Mouse (Mus musculus) hindbrain, embryonic 12.5 days (tissue): Measurements from ENCODE around the gene Cflar. TPM values are rescaled to one million over a fixed set of nuclear protein-coding genes. Genes with fewer than 3 reads are reported as not detected.
"Not testable (repeated sequence)": the region's sequence is repeated elsewhere in the genome, so short reads cannot be mapped to it uniquely, and the experiment has no call there.

Experiments
- ATAC-seq: fragments of 200-750 bp; cut with Nextera tagmentation; 2 replicates; pipeline ENCODE4 v1.8.0; 2017; ENCODE audit warnings: moderate TSS enrichment; ENCODE audit not compliant: low FRiP score
- H3K27ac ChIP-seq: fragments of 300-500 bp; sonication (generic); 2 replicates; pipeline ENCODE4 v1.5.1; 2016; ENCODE audit warnings: mild to moderate bottlenecking
- H3K27me3 ChIP-seq: fragments of 300-500 bp; sonication (generic); 2 replicates; pipeline ENCODE4 v1.6.1; 2016; ENCODE audit warnings: mild to moderate bottlenecking
- H3K36me3 ChIP-seq: fragments of 300-500 bp; sonication (generic); 2 replicates; pipeline ENCODE4 v1.6.1; 2016; ENCODE audit warnings: mild to moderate bottlenecking
- H3K4me1 ChIP-seq: fragments of 300-500 bp; sonication (generic); 2 replicates; pipeline ENCODE4 v1.6.1; 2016
- H3K4me2 ChIP-seq: fragments of 300-500 bp; sonication (generic); replicated peaks from 2 replicates; pipeline ENCODE4 v1.6.1; 2016; ENCODE audit warnings: mild to moderate bottlenecking
- H3K4me3 ChIP-seq: fragments of 300-500 bp; sonication (generic); 2 replicates; pipeline ENCODE4 v1.5.1; 2016; ENCODE audit warnings: mild to moderate bottlenecking
- H3K9ac ChIP-seq: fragments of 300-500 bp; sonication (generic); 2 replicates; pipeline ENCODE4 v1.6.1; 2016; ENCODE audit warnings: mild to moderate bottlenecking, moderate library complexity
- H3K9me3 ChIP-seq: fragments of 300-500 bp; sonication (generic); replicated peaks from 2 replicates; pipeline ENCODE4 v1.6.1; 2016; ENCODE audit warnings: mild to moderate bottlenecking
- whole genome bisulfite sequencing: fragments of 180-500 bp; shearing (Covaris S2); methylation state at CpG from one replicate; pipeline ENCODE4 v1.1.7; 2016; 5-methylcytosine and 5-hydroxymethylcytosine counted together
- polyA plus RNA-seq: library from polyadenylated mRNA; unstranded; fragments of >200 nt; fragmentation: Nextera tagmentation; extraction: Ambion mirVana; gene quantifications from 2 replicates; pipeline ENCODE4 v1.2.1, GENCODE M21; 2016

Cflar gene
- polyA plus RNA-seq, 1 experiment from 2014 or later: 22.6 TPM

- Histone ChIP-seq H3K4me1 (0 out of 2 replicates have a peak, but pooled peaks cover 9% of the 10 kb centered on the region), H3K9me3 (no peaks in the 10 kb centered on the region), H3K27me3 (0 out of 2 replicates have a peak, but pooled peaks cover 8% of the 10 kb centered on the region), H3K36me3 (no peaks in the 10 kb centered on the region), H3K9ac (no peak overlapping the region), H3K4me3 (no peak overlapping the region), H3K4me2 (no peak overlapping the region), H3K27ac (no peak overlapping the region)
- no peak for ATAC-seq
- WGBS: 91% methylated on average over 4 of the region's 4 CpGs
Measured at GRCm38 (mm10) chr1:58798911-58799310, 87.6 kb downstream of the Cflar start.

- not testable (repeated sequence) for H3K4me1 ChIP-seq, H3K9me3 ChIP-seq, H3K9ac ChIP-seq, H3K4me2 ChIP-seq, ATAC-seq, H3K27ac ChIP-seq, H3K4me3 ChIP-seq, H3K27me3 ChIP-seq, H3K36me3 ChIP-seq
- WGBS: 65% methylated on average over 7 of the region's 7 CpGs
Measured at GRCm38 (mm10) chr1:58800644-58801043, 89.3 kb downstream of the Cflar start.

GRCm38 (mm10) chr1:58801558-58802285, 90.4 kb downstream of the Cflar start:
- Histone ChIP-seq H3K9me3 (no peaks in the 10 kb centered on the region), H3K4me3 (no peak overlapping the region), H3K36me3 (no peaks in the 10 kb centered on the region), H3K4me1 (no peaks in the 10 kb centered on the region), H3K27ac (no peak overlapping the region), H3K9ac (no peak overlapping the region), H3K4me2 (no peak overlapping the region), H3K27me3 (no peaks in the 10 kb centered on the region)
- ATAC-seq: no peak
- 92% methylated on average over 8 of the region's 8 CpGs for WGBS

GRCm38 (mm10) chr1:58802322-58803273, 91.3 kb downstream of the Cflar start:
- no peak for ATAC-seq
- Histone ChIP-seq H3K4me2 (no peak overlapping the region), H3K9me3 (no peaks in the 10 kb centered on the region), H3K9ac (no peak overlapping the region), H3K36me3 (no peaks in the 10 kb centered on the region), H3K4me1 (no peaks in the 10 kb centered on the region), H3K4me3 (no peak overlapping the region), H3K27ac (no peak overlapping the region), H3K27me3 (no peaks in the 10 kb centered on the region)
- WGBS: 83% methylated on average over 18 of the region's 18 CpGs

- Histone ChIP-seq H3K4me1 (no peaks in the 10 kb centered on the region), H3K4me2 (no peak overlapping the region), H3K27me3 (no peaks in the 10 kb centered on the region), H3K4me3 (no peak overlapping the region), H3K27ac (no peak overlapping the region), H3K9me3 (no peaks in the 10 kb centered on the region), H3K36me3 (no peaks in the 10 kb centered on the region), H3K9ac (no peak overlapping the region)
- WGBS: 86% methylated on average over 6 of the region's 6 CpGs
- no peak for ATAC-seq
Measured at GRCm38 (mm10) chr1:58803531-58803930, 92.2 kb downstream of the Cflar start.

GRCm38 (mm10) chr1:58806651-58807050, 95.3 kb downstream of the Cflar start:
- H3K27ac ChIP-seq: no peak overlapping the region
- 84% methylated on average over 2 of the region's 3 CpGs for WGBS
- no peak for ATAC-seq

More at GRCm38 (mm10) chr1:58806651-58807050, 95.3 kb downstream of the Cflar start:
- no peaks in the 10 kb centered on the region for H3K27me3 ChIP-seq
- no peak overlapping the region for H3K4me3 ChIP-seq
- H3K4me1 ChIP-seq: no peaks in the 10 kb centered on the region
- no peak overlapping the region for H3K9ac ChIP-seq
- no peak overlapping the region for H3K4me2 ChIP-seq
- no peaks in the 10 kb centered on the region for H3K36me3 ChIP-seq
- no peaks in the 10 kb centered on the region for H3K9me3 ChIP-seq

Other genes starting within 250 kb of the Cflar start
- 34.0 and 34.4 TPM in 2 replicates for gene Orc2, start 206.4 kb upstream of the Cflar start, polyA plus RNA-seq
- 8.8 and 10.2 TPM in 2 replicates for gene Fam126b, start 125.2 kb upstream of the Cflar start, polyA plus RNA-seq
- gene Ndufb3, start 125.1 kb upstream of the Cflar start, polyA plus RNA-seq: 153 and 161 TPM in 2 replicates
- gene Als2cr12, start 15.5 kb upstream of the Cflar start, polyA plus RNA-seq: 0.13 TPM in 1 of 2 replicates, not detected in the other
- gene Casp8, start 83.9 kb downstream of the Cflar start, polyA plus RNA-seq: 16.5 and 19.7 TPM in 2 replicates